Mouse (Mus musculus): ENCODE measurements around the gene Hcn2.

DNA sequence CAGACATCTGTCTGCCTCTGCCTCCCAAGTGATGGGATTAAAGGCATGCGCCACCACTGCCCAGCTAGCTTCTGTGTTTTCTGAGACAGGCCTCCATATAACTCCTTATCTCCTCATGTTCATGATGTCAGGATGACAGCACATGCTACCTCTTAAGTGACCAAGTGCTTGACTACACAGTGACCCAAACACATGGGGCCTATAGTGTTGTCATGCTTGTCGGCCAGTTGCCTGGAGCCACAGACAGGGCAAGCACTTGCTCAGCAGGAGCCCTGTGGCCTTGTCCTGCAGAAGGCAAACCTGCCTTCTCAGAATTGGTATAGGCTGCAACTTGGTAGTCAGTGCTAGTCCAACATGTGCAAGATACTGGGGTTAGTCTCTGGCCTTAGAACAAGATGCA, 30.2 kb upstream of the Hcn2 start:
- TF ChIP-seq SIN3A (IDR thresholded peaks at IDR 0.05; ENCODE audit: low read length), result no peak
- no peak for TF ChIP-seq CTCF (conservative IDR thresholded peaks at IDR 0.05 in 1 of 2, IDR thresholded peaks at IDR 0.05 in 1 of 2; ENCODE audit: low read depth in 2 of 2, low read length in 2 of 2)
- no peak for TF ChIP-seq POLR2A (IDR thresholded peaks at IDR 0.05; ENCODE audit: low read depth, low read length)
- TF ChIP-seq ZC3H11A (IDR thresholded peaks at IDR 0.05; ENCODE audit: low read depth, low read length), result no peak
- TF ChIP-seq CHD1 (IDR thresholded peaks at IDR 0.05; ENCODE audit: low read depth, low read length), result no peak
- TF ChIP-seq JUND (conservative IDR thresholded peaks at IDR 0.05; ENCODE audit: low read depth, low read length), result no peak
- no peak for TF ChIP-seq HCFC1 (IDR thresholded peaks at IDR 0.05; ENCODE audit: low read depth, low read length)
- TF ChIP-seq MAZ (IDR thresholded peaks at IDR 0.05; ENCODE audit: low read depth, low read length), result no peak
- TF ChIP-seq USF1 (IDR thresholded peaks at IDR 0.05; ENCODE audit: low read depth, low read length), result no peak
- no peak for TF ChIP-seq ZNF384 (IDR thresholded peaks at IDR 0.05; ENCODE audit: low read depth, low read length)
- TF ChIP-seq POLR2AphosphoS2 (IDR thresholded peaks at IDR 0.05; ENCODE audit: low read depth, low read length), result no peak
- no peak for TF ChIP-seq EP300 (IDR thresholded peaks at IDR 0.05; ENCODE audit: low read length)
- TF ChIP-seq MAFK (IDR thresholded peaks at IDR 0.05; ENCODE audit: insufficient replicate concordance, low read length), result no peak

All from CH12.LX (cell line).